Mouse (Mus musculus): ENCODE measurements around the gene Gm17542. TPM values are rescaled to one million over a fixed set of nuclear protein-coding genes. Genes with fewer than 3 reads are reported as not detected.
"Not testable (repeated sequence)": the region's sequence is repeated elsewhere in the genome, so short reads cannot be mapped to it uniquely, and the experiment has no call there.

The Gm17542 gene
- not detected in 2 replicates for polyA plus RNA-seq (2015; fragmentation: Nextera tagmentation; extraction: Ambion mirVana)

DNA sequence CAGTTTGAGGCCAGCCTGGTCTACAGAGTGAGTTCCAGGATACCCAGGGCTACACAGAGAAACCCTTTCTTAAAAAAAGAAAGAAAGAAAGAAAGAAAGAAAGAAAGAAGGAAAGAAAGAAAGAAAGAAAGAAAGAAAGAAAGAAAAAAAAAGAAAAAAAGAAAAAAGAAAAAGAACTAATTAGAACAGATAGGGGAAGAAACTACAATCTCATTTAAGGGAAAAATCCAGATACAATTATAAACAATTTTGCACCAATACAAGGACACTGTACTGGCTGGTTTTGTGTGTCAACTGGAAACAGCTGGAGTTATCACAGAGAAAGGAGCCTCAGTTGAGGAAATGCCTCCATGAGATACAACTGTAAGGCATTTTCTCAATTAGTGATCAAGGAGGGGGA, at the start of gene Gm17542:
TSS of gene Gm17542 (minus strand) at position 101 of the 400 bp plus-strand sequence.
- H3K4me3 ChIP-seq; ATAC-seq (ENCODE audit: low read depth); H3K4me1 ChIP-seq (replicated peaks); H3K9ac ChIP-seq; H3K27me3 ChIP-seq; H3K27ac ChIP-seq (replicated peaks); H3K9me3 ChIP-seq; H3K36me3 ChIP-seq; H3K4me2 ChIP-seq: not testable (repeated sequence)

DNA sequence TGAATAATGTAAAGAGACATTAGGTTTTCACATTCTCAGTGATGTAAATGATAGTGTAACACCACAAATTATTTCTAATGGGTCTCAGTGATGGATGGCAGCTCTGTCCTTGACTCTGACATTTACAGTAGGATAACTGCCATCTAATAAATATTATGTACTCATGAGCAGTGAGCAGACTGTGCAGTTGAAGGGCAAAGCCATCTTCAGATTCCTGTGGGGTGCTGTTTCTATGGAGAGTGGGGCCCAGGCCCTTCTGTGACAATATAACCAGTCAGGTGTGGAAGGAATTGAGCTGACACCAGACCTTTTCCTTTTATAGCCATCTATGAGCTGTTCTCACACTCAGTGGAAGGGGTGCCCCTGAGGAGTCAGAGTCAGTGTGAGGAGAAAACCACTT, 21.8 kb upstream of the Gm17542 start:
- peak; percentile 50; the same call in 1 of the 2 replicates for ATAC-seq (ENCODE audit: low read depth)
- Histone ChIP-seq H3K4me2 (no peak overlapping the region), H3K36me3 (no peaks in the 10 kb centered on the region), H3K4me1 (replicated peaks) (peaks cover 10% of the 10 kb centered on the region), H3K4me3 (no peak overlapping the region), H3K9me3 (no peaks in the 10 kb centered on the region), H3K9ac (no peak overlapping the region), H3K27me3 (no peaks in the 10 kb centered on the region), H3K27ac (replicated peaks) (no peak overlapping the region)

DNA sequence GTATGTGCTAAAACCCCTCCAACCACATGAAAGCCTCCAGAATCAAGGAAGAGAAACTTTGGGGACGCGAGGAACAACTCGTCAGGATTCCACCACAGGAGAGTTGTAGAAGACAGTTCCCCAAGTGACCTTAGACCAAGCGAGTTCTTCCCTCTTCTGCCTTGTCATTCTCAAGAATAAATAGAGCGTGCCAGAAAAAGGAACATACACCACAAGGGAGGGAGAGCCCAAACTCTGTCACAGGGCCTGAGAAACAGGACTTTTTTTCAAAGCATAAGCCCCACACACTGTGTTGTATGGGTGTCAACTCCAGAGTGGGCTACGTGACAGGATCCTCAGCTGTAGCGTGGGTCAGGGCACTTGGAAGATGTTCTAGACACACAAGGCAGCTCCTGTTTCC, 20.1 kb upstream of the Gm17542 start:
- Histone ChIP-seq H3K4me3 (no peak overlapping the region), H3K36me3 (no peaks in the 10 kb centered on the region), H3K4me2 (no peak overlapping the region), H3K27ac (replicated peaks) (no peak overlapping the region), H3K9me3 (no peaks in the 10 kb centered on the region), H3K27me3 (no peaks in the 10 kb centered on the region), H3K9ac (no peak overlapping the region), H3K4me1 (replicated peaks) (peaks cover 20% of the 10 kb centered on the region)
- WGBS = 87% methylated on average over 7 of the region's 7 CpGs
- ATAC-seq (ENCODE audit: low read depth) = no peak

DNA sequence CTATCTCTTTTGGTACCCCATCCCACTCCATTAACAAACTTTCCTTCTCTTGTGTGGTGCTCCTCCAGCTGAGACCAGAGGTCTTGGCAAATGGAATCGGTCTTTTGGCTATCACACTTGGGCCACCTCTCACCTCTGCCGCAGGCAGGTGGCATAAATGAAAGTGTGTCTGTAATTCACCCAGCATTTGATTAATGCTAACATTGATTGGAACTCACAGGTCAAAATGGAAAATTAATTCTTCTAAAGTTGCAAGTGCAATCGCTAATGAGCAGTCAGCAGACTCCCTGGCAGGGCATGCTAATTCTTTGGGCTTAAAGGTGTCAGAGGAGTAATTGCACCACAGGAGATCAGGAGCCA, 3.2 kb downstream of the Gm17542 start:
- H3K4me1 ChIP-seq (replicated peaks) = peaks cover 6% of the 10 kb centered on the region

DNA sequence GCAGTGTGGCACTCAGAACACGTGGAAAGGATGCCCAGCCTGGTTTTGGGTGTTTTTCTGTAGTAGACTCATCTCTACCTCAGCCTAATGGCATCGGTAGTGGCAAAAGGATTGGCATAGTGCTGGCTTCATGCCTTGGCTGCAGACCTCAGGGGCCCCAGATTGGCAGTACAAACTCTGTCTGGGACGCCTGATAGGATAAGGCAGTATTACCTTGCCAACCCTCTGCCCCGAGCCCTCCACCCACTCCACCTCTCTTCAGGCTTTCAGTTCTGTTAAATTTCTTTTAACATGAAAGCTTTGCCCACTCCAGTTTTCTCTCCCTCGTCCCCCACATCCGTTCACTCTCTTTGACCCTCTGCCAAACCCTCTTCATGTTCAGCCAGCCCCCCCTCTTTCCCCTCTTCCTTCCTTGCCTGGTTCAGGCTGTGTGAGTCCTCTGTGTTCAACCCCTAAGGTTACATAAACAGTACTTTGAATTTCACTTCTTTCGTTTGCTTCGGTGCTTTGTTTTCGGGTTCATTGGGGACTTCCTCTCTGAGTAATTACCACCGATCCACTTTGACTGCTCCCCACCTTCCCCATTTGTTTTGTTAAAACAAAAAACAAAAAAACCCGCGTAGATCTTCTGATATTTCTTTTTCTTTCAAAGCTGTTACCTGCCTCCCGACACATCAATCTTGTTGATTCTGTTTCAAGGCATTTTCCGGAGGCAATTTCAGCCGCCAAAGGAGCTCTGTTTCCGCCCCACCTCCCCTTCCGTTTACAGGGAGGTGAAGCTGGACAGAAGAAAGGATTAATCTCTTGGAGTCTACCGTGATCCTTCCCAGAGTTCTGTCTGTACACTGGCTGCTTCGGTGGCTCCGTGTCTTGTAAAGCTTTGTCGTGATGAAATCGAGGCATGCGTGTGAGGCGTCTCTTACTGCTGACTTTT, 3.9 kb downstream of the Gm17542 start:
- no peaks in the 10 kb centered on the region for H3K27me3 ChIP-seq
- peak overlapping the region; percentile 38; the same call in 1 of the 2 replicates for H3K9ac ChIP-seq
- no peak for ATAC-seq (ENCODE audit: low read depth)
- H3K4me2 ChIP-seq = peak overlapping the region; percentile 45
- H3K4me1 ChIP-seq (replicated peaks) = peaks cover 6% of the 10 kb centered on the region
- H3K27ac ChIP-seq (replicated peaks) = no peak overlapping the region
- peak overlapping the region; percentile 18 for H3K4me3 ChIP-seq
- no peaks in the 10 kb centered on the region for H3K9me3 ChIP-seq
- WGBS = 37% methylated on average over 24 of the region's 24 CpGs
- H3K36me3 ChIP-seq = no peaks in the 10 kb centered on the region

More for the DNA sequence above, 3.2 kb downstream of the Gm17542 start:
- Histone ChIP-seq H3K9ac (no peak overlapping the region), H3K36me3 (no peaks in the 10 kb centered on the region), H3K9me3 (no peaks in the 10 kb centered on the region), H3K27me3 (no peaks in the 10 kb centered on the region), H3K27ac (replicated peaks) (no peak overlapping the region), H3K4me3 (no peak overlapping the region), H3K4me2 (peak overlapping the region; percentile 45)
- WGBS = 63% methylated on average over 3 of the region's 3 CpGs
- ATAC-seq (ENCODE audit: low read depth) = no peak

DNA sequence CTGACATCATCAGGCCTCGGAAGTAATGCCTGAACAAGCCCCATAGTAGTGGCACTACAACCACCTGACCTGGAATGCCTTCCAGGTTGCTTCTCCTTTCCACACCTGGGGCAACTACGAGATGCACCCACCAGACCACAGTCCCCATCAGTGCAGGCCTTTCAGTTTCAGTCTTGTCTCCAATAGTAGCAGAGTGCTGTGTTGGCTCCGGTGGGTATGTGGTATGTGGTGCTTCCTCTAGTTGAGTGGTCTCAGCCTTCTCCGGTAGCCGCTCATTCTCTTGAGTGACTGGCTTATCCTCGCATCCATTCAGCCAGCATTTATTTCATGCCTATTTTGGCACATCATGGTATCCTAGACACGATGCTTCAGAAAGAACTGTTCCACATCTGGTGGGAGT, 4.8 kb downstream of the Gm17542 start:
- H3K27me3 ChIP-seq = no peaks in the 10 kb centered on the region
- H3K4me1 ChIP-seq (replicated peaks) = peaks cover 6% of the 10 kb centered on the region
- no peak overlapping the region for H3K4me2 ChIP-seq
- H3K36me3 ChIP-seq = no peaks in the 10 kb centered on the region
- WGBS = 87% methylated on average over 7 of the region's 7 CpGs
- no peak for ATAC-seq (ENCODE audit: low read depth)
- no peak overlapping the region for H3K4me3 ChIP-seq
- no peak overlapping the region for H3K9ac ChIP-seq
- no peaks in the 10 kb centered on the region for H3K9me3 ChIP-seq
- H3K27ac ChIP-seq (replicated peaks) = no peak overlapping the region

DNA sequence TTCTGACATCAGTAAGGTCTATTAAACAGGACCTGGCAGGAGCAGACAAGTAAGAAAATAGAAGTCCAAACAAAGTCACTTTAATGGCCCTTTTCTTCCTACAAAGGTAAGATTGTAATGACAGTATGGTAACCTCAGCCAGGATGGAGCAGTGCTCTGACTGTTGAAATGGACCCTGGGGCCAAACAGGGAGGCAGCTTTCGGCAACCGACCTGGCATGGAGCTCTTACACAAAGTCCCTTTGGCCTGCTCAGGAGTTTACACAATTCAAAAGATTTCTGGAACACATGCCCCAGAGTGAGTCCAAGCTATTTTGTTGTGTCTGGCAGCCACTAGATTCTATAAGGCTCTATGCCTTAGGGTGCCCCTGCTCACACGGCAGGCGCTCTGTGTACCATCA, 9.0 kb downstream of the Gm17542 start:
- 93% methylated on average over 4 of the region's 4 CpGs for WGBS
- H3K27ac ChIP-seq (replicated peaks) = no peak overlapping the region
- no peaks in the 10 kb centered on the region for H3K27me3 ChIP-seq

DNA sequence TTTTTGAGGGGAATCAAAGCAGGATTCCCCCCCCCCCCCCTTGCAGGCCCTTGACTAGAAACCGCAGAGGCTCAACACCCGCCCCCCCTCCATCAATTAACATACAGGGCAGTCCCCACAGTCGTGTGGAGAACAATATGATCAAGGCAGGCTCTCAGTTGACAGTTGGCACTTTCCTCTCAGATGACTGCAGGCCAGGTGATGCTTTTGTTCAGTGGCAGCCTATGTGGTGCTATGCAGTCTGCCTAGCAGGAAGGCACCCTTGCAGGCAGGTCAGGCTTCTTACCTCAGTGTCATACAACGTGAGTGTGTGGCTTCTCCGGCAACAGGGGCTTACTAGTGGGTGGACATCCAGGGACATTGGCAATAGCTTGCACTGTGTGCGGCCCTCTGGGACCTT, 17.4 kb downstream of the Gm17542 start:
- Histone ChIP-seq H3K27ac (replicated peaks) (no peak overlapping the region), H3K9ac (no peak overlapping the region), H3K27me3 (no peaks in the 10 kb centered on the region), H3K4me2 (no peak overlapping the region), H3K4me3 (no peak overlapping the region), H3K36me3 (no peaks in the 10 kb centered on the region), H3K9me3 (no peaks in the 10 kb centered on the region), H3K4me1 (replicated peaks) (peaks cover 9% of the 10 kb centered on the region)
- 42% methylated on average over 6 of the region's 6 CpGs for WGBS
- ATAC-seq (ENCODE audit: low read depth) = no peak

More for the DNA sequence above, 9.0 kb downstream of the Gm17542 start:
- Histone ChIP-seq H3K4me1 (replicated peaks) (peaks cover 4% of the 10 kb centered on the region), H3K9ac (no peak overlapping the region), H3K36me3 (no peaks in the 10 kb centered on the region), H3K4me2 (no peak overlapping the region), H3K4me3 (no peak overlapping the region), H3K9me3 (no peaks in the 10 kb centered on the region)
- ATAC-seq (ENCODE audit: low read depth) = no peak

GRCm38 (mm10) chr10:58700160-58700559, 17.9 kb downstream of the Gm17542 start:
- peaks cover 9% of the 10 kb centered on the region for H3K4me1 ChIP-seq (replicated peaks)
- WGBS = 22% methylated on average over 4 of the region's 4 CpGs
- H3K9me3 ChIP-seq = no peaks in the 10 kb centered on the region
- H3K9ac ChIP-seq = no peak overlapping the region
- H3K36me3 ChIP-seq = no peaks in the 10 kb centered on the region
- H3K27me3 ChIP-seq = no peaks in the 10 kb centered on the region
- ATAC-seq (ENCODE audit: low read depth) = no peak; the same call in 1 of the 2 replicates
- H3K4me3 ChIP-seq = no peak overlapping the region
- no peak overlapping the region for H3K27ac ChIP-seq (replicated peaks)
- no peak overlapping the region for H3K4me2 ChIP-seq

DNA sequence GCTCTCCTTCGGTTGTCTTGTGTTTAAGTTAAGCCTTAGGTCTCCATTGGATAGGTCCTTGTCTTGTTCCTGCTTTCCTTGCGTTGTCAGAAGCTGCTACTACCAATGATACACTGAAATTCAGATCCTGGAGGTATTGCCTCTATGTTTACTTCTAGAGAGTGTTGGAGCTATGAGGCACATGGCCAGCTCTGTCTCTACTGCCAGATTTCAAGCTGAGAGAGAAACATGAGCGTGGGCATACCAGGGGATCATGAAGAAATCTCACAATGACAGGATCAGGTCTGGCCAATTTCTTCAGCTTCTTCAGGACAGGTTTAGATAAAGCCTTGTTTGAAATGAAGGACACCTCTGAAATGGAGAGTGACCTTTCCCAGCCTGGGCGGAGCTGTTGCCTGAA, 19.1 kb downstream of the Gm17542 start:
- no peak overlapping the region for H3K9ac ChIP-seq
- H3K27ac ChIP-seq (replicated peaks) = no peak overlapping the region
- no peak for ATAC-seq (ENCODE audit: low read depth)
- no peaks in the 10 kb centered on the region for H3K36me3 ChIP-seq
- no peak overlapping the region for H3K4me3 ChIP-seq
- 91% methylated on average over 4 of the region's 4 CpGs for WGBS
- no peak overlapping the region for H3K4me2 ChIP-seq
- H3K27me3 ChIP-seq = no peaks in the 10 kb centered on the region
- H3K9me3 ChIP-seq = no peaks in the 10 kb centered on the region
- peaks cover 9% of the 10 kb centered on the region for H3K4me1 ChIP-seq (replicated peaks)

DNA sequence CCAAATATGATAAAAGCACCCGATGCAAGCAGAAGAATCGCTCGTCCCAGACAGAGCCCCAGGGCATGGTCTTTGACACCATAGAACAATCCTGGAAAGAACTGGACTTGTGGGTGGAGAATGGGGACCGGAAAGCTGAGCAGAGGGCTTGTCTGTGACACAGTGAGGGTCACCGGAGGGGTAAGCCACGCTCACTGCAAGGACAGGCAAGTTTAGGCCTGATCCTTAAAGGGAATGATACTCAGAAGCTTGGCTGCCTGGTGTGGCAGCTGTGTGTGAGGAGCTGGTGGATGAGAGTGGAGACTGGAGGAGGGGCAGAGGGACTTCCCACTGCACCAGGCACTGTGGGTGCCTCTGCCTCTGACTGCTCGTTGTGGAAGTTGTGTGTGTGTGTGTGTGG, 27.0 kb downstream of the Gm17542 start:
- Histone ChIP-seq H3K27me3 (no peaks in the 10 kb centered on the region), H3K9me3 (no peaks in the 10 kb centered on the region), H3K9ac (no peak overlapping the region), H3K36me3 (no peaks in the 10 kb centered on the region), H3K27ac (replicated peaks) (no peak overlapping the region), H3K4me1 (replicated peaks) (no peaks in the 10 kb centered on the region), H3K4me2 (no peak overlapping the region), H3K4me3 (no peak overlapping the region)
- 80% methylated on average over 6 of the region's 7 CpGs for WGBS
- ATAC-seq (ENCODE audit: low read depth) = no peak

DNA sequence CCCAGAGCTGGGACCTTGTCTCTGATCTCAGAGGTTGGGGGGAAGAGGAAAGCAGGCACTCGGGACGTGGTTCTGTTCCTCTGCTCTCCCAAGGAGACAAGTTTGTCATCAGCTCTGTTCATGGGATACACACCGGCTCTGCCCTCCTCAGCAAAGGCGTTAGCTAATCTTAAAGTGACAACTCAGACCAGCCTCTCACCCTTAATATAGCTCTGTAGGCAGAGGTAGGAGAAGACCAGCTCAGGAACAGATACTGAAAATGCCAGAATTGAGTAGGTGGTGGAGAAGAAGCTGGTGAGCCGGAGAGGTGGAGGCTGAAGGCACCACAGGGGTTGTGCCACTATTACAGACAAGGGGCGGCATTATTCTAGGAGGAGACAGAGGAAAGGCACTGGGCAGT, 38.7 kb downstream of the Gm17542 start:
- H3K9me3 ChIP-seq = no peaks in the 10 kb centered on the region
- H3K4me3 ChIP-seq = no peak overlapping the region
- H3K4me2 ChIP-seq = no peak overlapping the region
- WGBS = 86% methylated on average over 6 of the region's 6 CpGs
- no peak overlapping the region for H3K27ac ChIP-seq (replicated peaks)
- no peak overlapping the region for H3K9ac ChIP-seq
- H3K4me1 ChIP-seq (replicated peaks) = no peaks in the 10 kb centered on the region
- no peaks in the 10 kb centered on the region for H3K36me3 ChIP-seq
- ATAC-seq (ENCODE audit: low read depth) = no peak
- 0 out of 2 replicates have a peak, but pooled peaks cover 3% of the 10 kb centered on the region for H3K27me3 ChIP-seq

GRCm38 (mm10) chr10:58675533-58675932, 42.5 kb downstream of the Gm17542 start, which contains the start of gene Edar:
Gene Edar (minus strand): TSS chr10:58675654.
- H3K27me3 ChIP-seq = 0 out of 2 replicates have a peak, but pooled peaks cover 3% of the 10 kb centered on the region
- peak within 1 kb of the TSS; percentile 46 for H3K4me2 ChIP-seq
- peak within 1 kb of the TSS; percentile 16; the same call in 1 of the 2 replicates for H3K4me3 ChIP-seq
- peak; percentile 76 for ATAC-seq (ENCODE audit: low read depth)
- no peak within 1 kb of the TSS for H3K27ac ChIP-seq (replicated peaks)
- 3% methylated on average over 20 of the region's 20 CpGs for whole genome bisulfite sequencing
- no peaks in the 10 kb centered on the region for H3K9me3 ChIP-seq
- no peaks in the 10 kb centered on the region for H3K36me3 ChIP-seq
- no peak within 1 kb of the TSS for H3K9ac ChIP-seq
- H3K4me1 ChIP-seq (replicated peaks) = peaks cover 15% of the 10 kb centered on the region

Data from neural tube, embryonic 13.5 days (tissue).